Comparison of ENCODE assay signal across 25 mouse cellular contexts in genomic region chr1:179606004-179606723, GRCm38 (mm10). TPM values are rescaled to one million over a fixed set of nuclear protein-coding genes. Genes with fewer than 3 reads are reported as not detected.
A peak's percentile ranks its signal among the peaks of the same experiment; 100 is the strongest.
DNase-seq lines count a peak whose midpoint lies in the region; ATAC-seq and TF ChIP-seq lines count a peak whose summit lies in the region.
"Had no signal": no experiment of that assay in that cellular context is flagged by ENCODE, and none has a peak within 500 bp of the region (broad histone marks: within the 10 kb centered on the region; RNA-seq: fewer than 3 reads in every experiment).

No protein-coding gene starts in this region.

- H3K9me3 ChIP-seq in megakaryocyte, embryonic 14.5 days: no peaks in the 10 kb centered on the region
- H3K9me3 ChIP-seq in stomach, postnatal 0 days (ENCODE audit: control insufficient read depth, low read length): no peaks in the 10 kb centered on the region
- H3K9me3 ChIP-seq: embryonic facial prominence, embryonic 15.5 days; forebrain, embryonic 15.5 days; midbrain, embryonic 10.5 days had no signal

- no peak for TF ChIP-seq EP300 in stomach, postnatal 0 days (optimal IDR thresholded peaks at IDR 0.05)

- no peak overlapping the region for H3K4me2 ChIP-seq in stomach, postnatal 0 days (replicated peaks; ENCODE audit: low read depth)
- H3K4me2 ChIP-seq: embryonic facial prominence, embryonic 15.5 days; forebrain, embryonic 15.5 days; hindbrain, embryonic 14.5 days had no signal

- intact Hi-C loops in heart, postnatal 10 days (cut with DNase I): loop anchor here (5.0 kb wide), 1 partner anchor 59 kb away; the partner anchor contains the start of genes Cnst and Tfb2m

- no peaks in the 10 kb centered on the region for H3K27me3 ChIP-seq in megakaryocyte, embryonic 14.5 days (replicated peaks)
- H3K27me3 ChIP-seq in stomach, postnatal 0 days (ENCODE audit: control insufficient read depth, insufficient read depth, low read length): no peaks in the 10 kb centered on the region
- H3K27me3 ChIP-seq: embryonic facial prominence, embryonic 15.5 days; forebrain, embryonic 15.5 days had no signal

- peak; percentile 20 for DNase-seq in gastrocnemius, postnatal 25 days
- no peak for DNase-seq in gastrocnemius, postnatal 10 days
- peak; percentile 46 to 52 for DNase-seq in heart, postnatal 10 days
- DNase-seq in stomach, postnatal 0 days (ENCODE audit: low spot score): no peak
- no peak for DNase-seq in adrenal gland, adult 18-20 months (ENCODE audit: low spot score in 2 of 2)
- DNase-seq in right cerebral cortex, postnatal 10 days (ENCODE audit: low spot score in 2 of 2): no peak
- DNase-seq: adrenal gland, postnatal 25 days; cerebellum, adult 9-10 months; kidney, adult 18-20 months; left cerebral cortex, postnatal 4 days; lung, postnatal 4 days; right cerebral cortex, postnatal 14 days; spleen, adult 18-20 months; thymus, adult 2 months; thymus, postnatal 4 days had no signal

- peaks cover 41% of the 10 kb centered on the region for H3K4me1 ChIP-seq in megakaryocyte, embryonic 14.5 days
- H3K4me1 ChIP-seq in stomach, postnatal 0 days (replicated peaks; ENCODE audit: control insufficient read depth, insufficient read depth): no peaks in the 10 kb centered on the region
- H3K4me1 ChIP-seq: embryonic facial prominence, embryonic 15.5 days; forebrain, embryonic 15.5 days had no signal

- TF ChIP-seq CTCF in stomach, postnatal 0 days (IDR thresholded peaks at IDR 0.05; ENCODE audit: low read depth): peak; percentile 18

- H3K9ac ChIP-seq in stomach, postnatal 0 days (ENCODE audit: low read length): no peak overlapping the region
- H3K9ac ChIP-seq: embryonic facial prominence, embryonic 15.5 days; forebrain, embryonic 15.5 days; hindbrain, embryonic 14.5 days had no signal

- ATAC-seq in megakaryocyte, adult 5-6 weeks (ENCODE audit: poor library complexity, severe bottlenecking): no peak
- peak; percentile 60; the same call in 1 of the 2 replicates for ATAC-seq in stomach, postnatal 0 days (ENCODE audit: low FRiP score, low TSS enrichment)
- ATAC-seq: CD4-positive, CD25-positive, alpha-beta regulatory T cell, adult 4 months; forebrain, embryonic 15.5 days; inflammation-experienced regulatory T-cells, adult 6 months had no signal

- WGBS in stomach, postnatal 0 days: 75% methylated on average over 9 of the region's 9 CpGs

- H3K4me3 ChIP-seq in megakaryocyte, embryonic 14.5 days (replicated peaks): peak overlapping the region; percentile 50
- H3K4me3 ChIP-seq in stomach, postnatal 0 days (ENCODE audit: low read depth, low read length): no peak overlapping the region
- H3K4me3 ChIP-seq: embryonic facial prominence, embryonic 15.5 days; forebrain, embryonic 15.5 days; left cerebral cortex, adult 2 months; midbrain, embryonic 10.5 days had no signal

- peak overlapping the region; percentile 58; the same call in 1 of the 2 replicates for H3K27ac ChIP-seq in stomach, postnatal 0 days (replicated peaks)
- H3K27ac ChIP-seq: embryonic facial prominence, embryonic 15.5 days; forebrain, embryonic 15.5 days; hindbrain, embryonic 14.5 days; kidney, postnatal 0 days; left cerebral cortex, adult 2 months; midbrain, embryonic 10.5 days had no signal

- peaks cover 83% of the 10 kb centered on the region for H3K36me3 ChIP-seq in megakaryocyte, embryonic 14.5 days (replicated peaks; ENCODE audit: low read length)
- no peaks in the 10 kb centered on the region for H3K36me3 ChIP-seq in stomach, postnatal 0 days (ENCODE audit: control insufficient read depth, insufficient read depth, low read length)

RNA-seq across cellular contexts. Expression of gene Cnst, which starts 60.0 kb away (rescaled TPM):
- 10 to 100 TPM; 19.9 to 26.2 TPM for total RNA-seq in gastrocnemius, postnatal 25 days (2021)
- 10 to 100 TPM; 33.8 to 35.9 TPM for total RNA-seq in gastrocnemius, postnatal 10 days (2021)
- 4.7 and 7.3 TPM in 2 replicates for polyA plus RNA-seq in megakaryocyte, embryonic 14.5 days (2012; ENCODE audit: insufficient read depth, low replicate concordance)
- 13.5 and 14.7 TPM in 2 replicates for total RNA-seq in megakaryocyte, adult 5-6 weeks (2015)
- total RNA-seq in megakaryocyte, adult 5-6 weeks (2017): 22.6 and 23.8 TPM in 2 replicates
- total RNA-seq in heart, postnatal 10 days (2021): 10 to 100 TPM; 38.6 to 44.9 TPM
- 8.8 and 9.9 TPM in 2 replicates for polyA plus RNA-seq in stomach, postnatal 0 days (2015; fragmentation: Nextera tagmentation; extraction: Ambion mirVana)
- total RNA-seq in adrenal gland, adult 18-20 months (2021): 10 to 100 TPM; 26.0 to 30.7 TPM

Comparison
In these comparisons a context has a peak if more than half of its experiments do, and no peak if none do; other contexts are left out.
1. DNase-seq: peak in gastrocnemius, postnatal 25 days (single experiment) and heart, postnatal 10 days (2 of 2); none in gastrocnemius, postnatal 10 days (single experiment), stomach, postnatal 0 days (single experiment), adrenal gland, adult 18-20 months (0 of 2) and right cerebral cortex, postnatal 10 days (0 of 2).